Mouse (Mus musculus): ENCODE measurements at regions not wholly inside any gene's neighbourhood (a gene's known extent, or its start where the extent isn't known, plus 50 kb on each side); places are given as distances from the start of the nearest gene placed in this dataset.

- no peak for DNase-seq (ENCODE audit: low spot score in 2 of 2)
Measured at GRCm38 (mm10) chr3:148558592-148559157, 431.7 kb downstream of the Adgrl2 start.

GRCm38 (mm10) chr3:148555324-148555723, 435.0 kb downstream of the Adgrl2 start:
- no peak for DNase-seq (ENCODE audit: low spot score in 2 of 2)

- no peak for DNase-seq (ENCODE audit: low spot score in 2 of 2)
Measured at GRCm38 (mm10) chr3:148550716-148551115, 439.6 kb downstream of the Adgrl2 start.

- DNase-seq (ENCODE audit: low spot score in 2 of 2) = no peak
Measured at GRCm38 (mm10) chr3:148544929-148545328, 445.4 kb downstream of the Adgrl2 start.

- DNase-seq (ENCODE audit: low spot score in 2 of 2) = no peak
Measured at GRCm38 (mm10) chr3:148542217-148542616, 448.1 kb downstream of the Adgrl2 start.

- no peak for DNase-seq (ENCODE audit: low spot score in 2 of 2)
Measured at GRCm38 (mm10) chr3:148537669-148538271, 452.6 kb downstream of the Adgrl2 start.

GRCm38 (mm10) chr3:148529893-148530292, 460.5 kb downstream of the Adgrl2 start:
- no peak for DNase-seq (ENCODE audit: low spot score in 2 of 2)

GRCm38 (mm10) chr3:148510381-148510780, 480.0 kb downstream of the Adgrl2 start:
- DNase-seq (ENCODE audit: low spot score in 2 of 2) = no peak

- DNase-seq (ENCODE audit: low spot score in 2 of 2) = no peak
Measured at GRCm38 (mm10) chr3:148504928-148505327, 485.4 kb downstream of the Adgrl2 start.

GRCm38 (mm10) chr3:148503432-148503831, 486.9 kb downstream of the Adgrl2 start:
- no peak for DNase-seq (ENCODE audit: low spot score in 2 of 2)

- peak in 1 of 2 experiments; percentile 3 for DNase-seq (ENCODE audit: low spot score in 2 of 2)
Measured at GRCm38 (mm10) chr3:148501801-148502200, 488.6 kb downstream of the Adgrl2 start.

GRCm38 (mm10) chr3:148496672-148497071, 493.7 kb downstream of the Adgrl2 start:
- DNase-seq (ENCODE audit: low spot score in 2 of 2) = no peak

GRCm38 (mm10) chr3:148491287-148491686, 499.1 kb downstream of the Adgrl2 start:
- DNase-seq (ENCODE audit: low spot score in 2 of 2) = no peak

GRCm38 (mm10) chr3:148489201-148489600, 501.2 kb downstream of the Adgrl2 start:
- no peak for DNase-seq (ENCODE audit: low spot score in 2 of 2)

- DNase-seq (ENCODE audit: low spot score in 2 of 2) = no peak
Measured at GRCm38 (mm10) chr3:148487949-148488348, 502.4 kb downstream of the Adgrl2 start.

GRCm38 (mm10) chr3:148475862-148476261, 514.5 kb downstream of the Adgrl2 start:
- DNase-seq (ENCODE audit: low spot score in 2 of 2) = no peak

GRCm38 (mm10) chr3:148472943-148473444, 517.4 kb downstream of the Adgrl2 start:
- DNase-seq (ENCODE audit: low spot score in 2 of 2) = no peak

GRCm38 (mm10) chr3:148465456-148465855, 524.9 kb downstream of the Adgrl2 start:
- DNase-seq (ENCODE audit: low spot score in 2 of 2) = no peak

GRCm38 (mm10) chr3:148462791-148463190, 527.6 kb downstream of the Adgrl2 start:
- no peak for DNase-seq (ENCODE audit: low spot score in 2 of 2)

- DNase-seq (ENCODE audit: low spot score in 2 of 2) = no peak
Measured at GRCm38 (mm10) chr3:148448888-148449287, 541.5 kb downstream of the Adgrl2 start.

- DNase-seq (ENCODE audit: low spot score in 2 of 2) = no peak
Measured at GRCm38 (mm10) chr3:148448465-148448864, 541.9 kb downstream of the Adgrl2 start.

- DNase-seq (ENCODE audit: low spot score in 2 of 2) = no peak
Measured at GRCm38 (mm10) chr3:148446845-148447244, 543.5 kb downstream of the Adgrl2 start.

- DNase-seq (ENCODE audit: low spot score in 2 of 2) = no peak
Measured at GRCm38 (mm10) chr3:148443012-148443411, 547.3 kb downstream of the Adgrl2 start.

- DNase-seq (ENCODE audit: low spot score in 2 of 2) = no peak
Measured at GRCm38 (mm10) chr3:148434033-148434432, 556.3 kb downstream of the Adgrl2 start.

Data from urinary bladder, postnatal 36 days (tissue).